Mouse (Mus musculus): Measurements from ENCODE around the gene Dlg1. TPM values are rescaled to one million over a fixed set of nuclear protein-coding genes. Genes with fewer than 3 reads are reported as not detected.
A peak's percentile ranks its signal among the peaks of the same experiment; 100 is the strongest.
"Not testable (repeated sequence)": the region's sequence is repeated elsewhere in the genome, so short reads cannot be mapped to it uniquely, and the experiment has no call there.

Dlg1 gene
- total RNA-seq, 2 experiments from 2014 or later, result 51.8 to 53.4 TPM

DNA sequence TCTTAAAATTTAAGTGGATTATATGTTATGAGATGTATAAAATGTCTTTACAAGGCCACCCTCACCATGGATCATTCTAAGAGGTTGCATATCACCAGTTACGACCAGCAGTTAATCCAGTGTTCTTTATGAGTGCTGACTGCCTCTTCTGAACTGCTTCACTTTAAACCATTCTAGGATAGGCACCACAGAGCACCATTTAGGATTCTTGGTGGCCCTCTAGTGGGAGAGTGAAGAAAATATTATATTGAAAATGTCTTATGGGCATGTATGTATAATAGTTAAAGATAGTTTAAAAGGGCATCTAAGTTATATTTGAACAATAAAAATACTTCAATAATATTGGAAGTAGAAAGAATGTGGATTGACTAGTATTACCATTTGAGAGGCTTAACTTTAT is 60.9 kb downstream of the Dlg1 start:
- DNase-seq, result no peak
- intact Hi-C loops (cut with DNase I), result loop anchor here (5.0 kb wide), 1 partner anchor 267 kb away; no protein-coding TSS in a partner anchor

DNA sequence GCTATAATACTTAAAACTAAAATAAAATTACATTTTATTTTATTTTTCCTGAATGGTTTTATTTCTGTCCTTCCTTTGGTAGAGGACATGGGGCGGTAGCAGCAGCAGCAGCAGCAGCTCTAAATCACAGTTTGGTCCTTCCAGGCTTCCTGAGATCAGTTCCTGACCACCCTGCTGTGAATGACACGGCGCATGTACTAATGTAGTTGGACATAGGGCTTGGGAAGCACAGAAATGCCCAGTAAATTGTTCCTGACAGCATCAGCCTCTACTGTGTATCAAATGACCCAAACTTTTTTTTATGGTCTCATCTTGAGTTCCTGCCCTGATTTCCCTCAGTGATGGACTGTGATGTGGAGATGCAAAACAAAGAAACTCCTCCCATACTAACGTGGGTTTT is 61.6 kb downstream of the Dlg1 start:
- intact Hi-C loops (cut with DNase I), result loop anchor here (5.0 kb wide), 1 partner anchor 268 kb away; no protein-coding TSS in a partner anchor
- DNase-seq, result no peak

GRCm38 (mm10) chr16:31730971-31731370 is 67.7 kb downstream of the Dlg1 start:
- DNase-seq; intact Hi-C loops (cut with DNase I): not testable (repeated sequence)

DNA sequence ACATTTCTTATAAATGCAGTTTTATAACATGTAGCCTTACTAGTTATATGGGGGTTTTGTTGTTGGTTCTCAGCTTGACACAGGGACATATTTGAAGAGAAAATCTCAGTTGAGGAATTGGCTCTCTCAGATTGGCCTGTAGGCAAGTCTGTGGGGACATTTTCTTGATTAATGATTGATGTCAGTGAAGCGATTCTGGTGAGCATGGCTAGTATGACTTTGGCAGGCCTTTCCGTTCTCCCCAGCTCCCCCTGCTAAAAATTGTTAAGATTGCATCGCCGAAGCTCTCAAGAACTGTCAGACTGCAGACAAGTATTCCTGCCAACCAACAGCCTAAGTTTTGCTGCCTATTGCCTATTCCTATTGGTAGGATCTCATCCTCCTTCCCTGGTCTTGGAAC is 73.8 kb downstream of the Dlg1 start:
- intact Hi-C loops (cut with DNase I), result no loop called here
- no peak for DNase-seq

DNA sequence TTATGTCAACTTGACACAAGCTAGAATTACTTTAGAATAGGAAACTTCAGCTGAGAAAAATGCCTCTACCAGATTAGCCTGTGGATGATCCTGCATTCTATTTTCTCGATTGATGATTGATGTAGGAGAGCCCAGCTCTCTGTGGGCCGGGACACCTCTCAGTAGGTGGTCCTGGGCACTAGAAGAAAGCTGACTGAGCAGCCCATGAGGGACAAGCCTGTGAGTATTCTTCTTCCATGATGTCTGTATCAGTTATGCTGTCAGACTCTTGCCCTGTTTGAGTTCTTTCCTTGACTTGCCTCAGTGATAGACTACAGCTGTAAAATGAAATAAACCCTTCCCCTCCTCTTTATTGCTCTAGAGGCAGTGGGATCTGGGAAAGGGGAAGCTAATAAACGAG is 74.5 kb downstream of the Dlg1 start:
- intact Hi-C loops (cut with DNase I), result no loop called here
- no peak for DNase-seq

DNA sequence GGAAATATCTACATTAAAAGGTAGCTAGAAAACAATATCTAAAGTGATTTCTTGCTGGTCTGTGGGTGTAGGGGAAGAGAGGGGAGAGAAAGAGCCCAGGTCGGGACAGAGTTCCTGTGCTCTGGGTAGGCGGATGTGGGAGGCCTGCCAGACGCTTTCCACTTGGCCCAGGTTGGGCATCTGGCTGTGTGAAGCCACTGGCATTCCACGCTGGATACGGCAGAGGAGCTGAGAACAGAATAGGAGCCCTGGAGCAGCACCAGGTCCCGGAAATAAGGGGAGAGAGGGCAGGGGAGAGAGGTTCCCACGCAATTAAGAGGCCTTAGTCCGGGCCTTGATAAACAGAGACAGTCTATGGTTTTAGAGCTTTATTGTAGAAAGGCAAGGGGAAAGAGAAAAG is 77.0 kb downstream of the Dlg1 start:
- intact Hi-C loops (cut with DNase I), result no loop called here
- DNase-seq, result peak; percentile 69 to 73

GRCm38 (mm10) chr16:31740704-31741103 is 77.5 kb downstream of the Dlg1 start:
- intact Hi-C loops (cut with DNase I), result no loop called here
- peak in 1 of 2 experiments; percentile 35 for DNase-seq

DNA sequence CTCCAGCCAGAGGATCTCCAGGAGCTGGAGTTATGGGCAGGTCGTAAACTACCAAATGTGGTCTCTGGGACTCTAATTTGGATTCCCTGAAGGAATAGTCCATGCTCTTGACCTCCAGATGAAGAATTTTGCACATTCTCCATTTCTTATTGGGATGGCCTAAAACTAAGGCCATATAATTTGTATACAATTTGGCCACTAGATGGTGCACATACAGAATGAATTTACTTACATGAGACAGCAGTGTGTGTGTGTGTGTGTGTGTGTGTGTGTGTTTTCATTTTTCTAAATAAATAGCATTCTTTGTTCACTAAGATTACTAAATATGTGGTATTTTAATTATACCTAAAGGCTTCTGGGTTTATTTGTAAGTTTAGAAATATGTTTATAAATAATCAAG is 87.3 kb downstream of the Dlg1 start:
- DNase-seq, result no peak
- intact Hi-C loops (cut with DNase I), result loop anchor here (2.0 kb wide), 1 partner anchor 168 kb away; no protein-coding TSS in a partner anchor

GRCm38 (mm10) chr16:31754172-31755025 is 91.2 kb downstream of the Dlg1 start:
- intact Hi-C loops (cut with DNase I), result no loop called here
- no peak for DNase-seq

- intact Hi-C loops (cut with DNase I), result no loop called here
- no peak for DNase-seq
Observed at GRCm38 (mm10) chr16:31755053-31755452, 91.8 kb downstream of the Dlg1 start.

GRCm38 (mm10) chr16:31756436-31756835 is 93.2 kb downstream of the Dlg1 start:
- DNase-seq, result no peak
- intact Hi-C loops (cut with DNase I), result no loop called here

- no peak for DNase-seq
- intact Hi-C loops (cut with DNase I), result no loop called here
Observed at GRCm38 (mm10) chr16:31757606-31758005, 94.4 kb downstream of the Dlg1 start.

- intact Hi-C loops (cut with DNase I), result no loop called here
- DNase-seq, result no peak
Observed at GRCm38 (mm10) chr16:31759416-31759815, 96.2 kb downstream of the Dlg1 start.

DNA sequence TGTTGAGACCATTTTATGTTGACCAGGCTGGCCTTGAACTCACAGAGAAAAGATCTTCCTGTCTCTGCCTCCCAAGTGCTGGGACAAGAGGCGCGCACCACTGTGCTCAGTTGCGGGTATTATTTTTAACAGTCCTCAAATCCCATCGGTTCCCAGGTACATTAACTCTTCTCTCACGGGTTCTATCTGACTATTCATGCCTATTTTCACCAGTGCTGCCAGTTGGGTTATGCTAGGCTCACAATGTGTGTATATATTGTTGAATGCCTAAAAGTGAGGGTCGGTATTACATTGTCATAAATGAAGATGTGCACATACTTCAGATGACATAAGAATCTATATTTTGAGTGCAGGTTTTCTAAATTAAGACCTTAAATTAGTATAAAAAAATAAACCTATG is 103.1 kb downstream of the Dlg1 start:
- DNase-seq, result no peak
- intact Hi-C loops (cut with DNase I), result no loop called here

GRCm38 (mm10) chr16:31766715-31767114 is 103.5 kb downstream of the Dlg1 start:
- intact Hi-C loops (cut with DNase I), result no loop called here
- no peak for DNase-seq

- DNase-seq, result no peak
- intact Hi-C loops (cut with DNase I), result no loop called here
Observed at GRCm38 (mm10) chr16:31775924-31776323, 112.7 kb downstream of the Dlg1 start.

- intact Hi-C loops (cut with DNase I), result no loop called here
- no peak for DNase-seq
Observed at GRCm38 (mm10) chr16:31781015-31781414, 117.8 kb downstream of the Dlg1 start.

GRCm38 (mm10) chr16:31790056-31790455 is 126.8 kb downstream of the Dlg1 start:
- DNase-seq, result no peak
- intact Hi-C loops (cut with DNase I), result no loop called here

GRCm38 (mm10) chr16:31803644-31804043 is 140.4 kb downstream of the Dlg1 start:
- intact Hi-C loops (cut with DNase I), result no loop called here
- DNase-seq, result no peak

DNA sequence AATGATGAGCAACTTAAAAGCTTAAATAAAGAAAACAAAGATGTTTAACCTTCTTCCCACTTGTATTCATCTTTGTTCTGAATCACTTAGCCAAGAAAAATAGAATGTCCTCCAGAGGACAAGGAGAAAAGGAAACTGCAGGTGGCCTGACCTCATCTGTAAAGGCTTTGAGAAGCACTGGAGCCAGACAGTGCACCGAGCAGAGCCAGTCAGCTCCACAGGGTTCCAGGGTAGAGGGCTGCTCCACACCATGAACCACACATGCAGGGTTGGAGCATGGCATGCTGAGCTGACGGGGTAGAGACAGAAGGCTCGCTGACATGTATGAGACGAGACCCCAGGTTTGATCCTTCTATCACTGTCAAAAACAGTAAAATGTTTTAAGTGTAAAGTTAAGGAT is 162.8 kb downstream of the Dlg1 start:
- DNase-seq, result no peak
- intact Hi-C loops (cut with DNase I), result no loop called here

- intact Hi-C loops (cut with DNase I), result no loop called here
- DNase-seq, result no peak
Observed at GRCm38 (mm10) chr16:31830726-31831125, 167.5 kb downstream of the Dlg1 start.

DNA sequence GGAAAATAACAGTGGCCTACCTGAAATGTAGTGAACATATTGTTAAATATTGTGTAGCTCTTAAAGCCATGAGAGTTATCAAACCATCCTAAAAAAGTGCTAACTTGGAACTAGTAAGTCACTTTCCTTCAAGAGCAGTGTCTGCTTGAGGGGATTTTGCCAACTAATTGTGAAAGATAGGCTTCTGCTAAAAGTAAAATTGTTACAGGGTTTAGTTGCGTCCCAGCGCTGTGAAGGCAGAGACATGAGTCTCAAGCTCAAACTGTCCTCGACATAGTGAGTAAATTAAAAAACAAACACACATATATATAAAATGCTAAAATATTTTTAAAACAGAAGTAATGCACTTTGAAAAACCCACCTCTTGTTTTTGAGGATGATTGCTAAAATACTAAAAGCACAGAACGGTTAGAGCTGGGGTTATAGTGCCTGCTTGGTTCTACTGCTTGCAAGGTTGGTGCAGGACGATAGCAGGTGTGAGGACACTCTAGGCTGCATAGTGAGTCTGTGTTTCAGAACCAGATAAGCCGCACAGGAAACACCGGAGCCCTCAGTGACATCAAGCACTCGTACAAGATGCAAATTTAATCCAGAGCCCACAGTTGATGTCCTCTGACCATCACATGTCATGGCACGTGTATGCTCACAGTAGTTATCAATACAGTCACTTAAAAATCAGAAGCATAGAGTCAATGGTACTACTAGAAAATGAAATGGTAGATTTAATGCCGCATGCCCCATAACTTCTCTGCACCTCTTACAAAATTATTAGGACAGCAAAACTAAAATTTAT is 169.6 kb downstream of the Dlg1 start:
- intact Hi-C loops (cut with DNase I), result no loop called here
- no peak for DNase-seq
